Mouse (Mus musculus) ovary, postnatal 36 days (tissue): Measurements from ENCODE around the gene Thsd4.
A peak's percentile ranks its signal among the peaks of the same experiment; 100 is the strongest.

Experiments
- DNase-seq: peaks from one replicate; pipeline ENCODE4 v3.0.0; 2022; ENCODE audit warnings: low spot score, mixed read lengths

Gene Thsd4

GRCm38 (mm10) chr9:60067241-60067640 lies 454.6 kb downstream of the Thsd4 start:
- no peak for DNase-seq

- no peak for DNase-seq
Measured at GRCm38 (mm10) chr9:60065184-60065583, 456.7 kb downstream of the Thsd4 start.

- no peak for DNase-seq
Measured at GRCm38 (mm10) chr9:60063191-60063720, 458.6 kb downstream of the Thsd4 start.

DNA sequence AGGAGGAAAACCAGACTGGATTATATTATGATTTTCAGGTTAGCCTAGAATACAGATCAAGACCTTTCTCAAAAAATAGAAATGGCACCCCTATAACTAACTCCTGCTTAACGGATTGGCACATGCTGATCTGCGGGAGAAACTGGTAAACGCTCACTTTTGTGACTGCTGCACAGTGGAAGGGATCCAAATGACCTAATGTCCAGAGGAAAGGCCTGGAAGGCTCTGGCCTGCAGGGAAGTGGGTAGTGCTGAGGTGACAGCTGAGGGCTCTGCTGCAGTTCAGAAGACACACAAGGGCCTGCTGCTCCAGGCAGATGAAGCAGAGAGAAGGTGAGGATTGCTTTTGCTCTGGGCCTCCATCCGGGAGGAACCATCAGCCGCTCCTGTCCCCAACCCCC lies 465.7 kb downstream of the Thsd4 start:
- no peak for DNase-seq

GRCm38 (mm10) chr9:60054951-60055350 lies 466.9 kb downstream of the Thsd4 start:
- no peak for DNase-seq

DNA sequence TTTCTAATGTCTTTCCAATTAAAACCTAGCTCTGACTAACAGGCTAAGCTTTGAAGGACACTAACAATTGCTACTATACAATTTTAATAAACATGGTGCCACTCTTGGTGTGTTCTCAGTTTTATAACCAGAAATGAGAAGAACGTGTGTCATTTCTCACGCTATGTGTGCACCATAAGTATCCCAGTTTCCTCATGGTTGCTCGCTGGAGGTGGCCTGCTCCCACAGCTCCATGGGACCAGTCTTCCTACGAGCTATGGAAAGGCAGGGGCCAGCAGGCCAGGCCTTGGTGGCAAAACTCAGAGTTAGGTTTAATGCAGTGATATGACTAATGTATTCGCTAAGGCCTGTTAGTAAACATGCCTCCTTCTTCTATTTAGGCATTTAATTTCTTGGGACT lies 468.7 kb downstream of the Thsd4 start:
- no peak for DNase-seq

- no peak for DNase-seq
Measured at GRCm38 (mm10) chr9:60052415-60052814, 469.4 kb downstream of the Thsd4 start.

- no peak for DNase-seq
Measured at GRCm38 (mm10) chr9:60043175-60043574, 478.7 kb downstream of the Thsd4 start.

DNA sequence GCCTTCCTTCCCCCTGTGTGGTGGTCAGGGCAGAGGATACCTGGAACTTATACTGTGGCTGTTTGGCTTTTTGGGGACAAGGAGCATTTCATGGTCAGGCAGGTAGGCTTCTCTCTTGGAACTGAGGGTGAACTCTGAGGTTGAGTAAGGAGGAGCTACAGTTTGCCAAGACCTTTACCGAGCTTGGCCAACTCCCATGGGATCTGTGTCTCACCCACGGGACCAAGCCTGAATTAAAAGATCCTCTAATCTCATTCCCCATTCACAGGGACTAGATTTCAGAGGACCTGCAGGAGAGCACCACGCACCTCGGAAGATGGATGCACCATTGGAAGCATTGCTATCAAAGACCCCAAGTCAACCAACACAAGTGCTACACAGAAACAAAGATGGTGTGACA lies 487.0 kb downstream of the Thsd4 start:
- no peak for DNase-seq

DNA sequence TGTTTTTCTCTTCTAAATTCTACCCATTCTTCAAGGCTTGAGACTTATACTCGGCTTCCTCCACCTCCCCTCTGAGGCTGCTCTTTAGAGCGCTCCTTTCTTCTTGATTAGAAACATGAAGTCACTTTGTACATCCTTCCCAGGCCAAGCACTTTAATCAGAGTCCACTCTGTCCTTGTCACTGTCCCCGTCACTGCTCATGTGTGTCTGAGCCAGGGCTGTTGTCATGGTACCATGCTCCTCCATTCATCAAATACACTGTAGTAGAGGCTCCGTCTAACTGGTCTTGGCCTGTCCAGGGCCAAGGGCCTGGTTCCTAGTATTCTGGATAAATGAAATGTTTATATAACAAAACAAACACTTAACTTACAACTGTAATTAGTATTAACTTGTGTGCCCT lies 494.6 kb downstream of the Thsd4 start:
- no peak for DNase-seq

DNA sequence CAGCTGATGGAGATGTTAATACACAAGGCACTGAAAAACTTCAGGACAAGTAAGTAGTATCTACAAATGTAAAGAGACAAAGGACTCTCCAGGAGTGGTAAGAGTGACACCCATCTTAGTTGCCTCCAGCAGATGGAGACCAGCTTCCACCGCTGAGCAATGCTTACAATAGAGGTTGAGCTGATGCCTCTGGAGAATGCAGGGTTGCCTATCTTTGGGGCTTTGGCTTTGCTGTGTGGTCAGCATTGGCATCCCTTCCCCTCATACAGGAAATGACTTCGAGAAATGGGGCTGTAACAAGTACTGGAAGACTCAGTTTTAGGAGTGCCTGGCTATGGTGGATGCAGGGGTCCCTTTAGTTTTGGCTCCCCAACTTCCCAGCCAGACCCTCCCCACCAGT lies 495.1 kb downstream of the Thsd4 start:
- no peak for DNase-seq

DNA sequence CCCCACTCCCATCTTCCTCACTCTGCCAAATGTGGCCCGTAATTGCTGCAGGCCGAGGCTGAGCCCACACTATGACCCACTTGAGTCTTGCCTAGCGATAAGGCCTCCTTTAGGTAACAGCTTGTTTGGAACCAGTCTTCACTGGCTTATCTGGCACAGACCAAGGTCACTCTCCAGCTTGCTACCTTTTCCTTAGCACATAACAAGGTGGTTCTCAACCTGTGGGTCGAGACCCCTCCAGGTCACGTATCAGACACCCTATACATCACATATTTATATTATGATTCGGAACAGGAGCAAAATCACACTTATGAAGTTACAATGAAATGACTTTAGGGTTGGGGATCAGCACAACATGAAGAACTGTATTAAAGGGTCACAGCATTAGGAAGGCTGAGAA lies 495.9 kb downstream of the Thsd4 start:
- DNase-seq = no peak

GRCm38 (mm10) chr9:60024971-60025370 lies 496.9 kb downstream of the Thsd4 start:
- DNase-seq = no peak

- no peak for DNase-seq
Measured at GRCm38 (mm10) chr9:60024545-60024944, 497.3 kb downstream of the Thsd4 start.

- DNase-seq = no peak
Measured at GRCm38 (mm10) chr9:60022331-60022730, 499.5 kb downstream of the Thsd4 start.

DNA sequence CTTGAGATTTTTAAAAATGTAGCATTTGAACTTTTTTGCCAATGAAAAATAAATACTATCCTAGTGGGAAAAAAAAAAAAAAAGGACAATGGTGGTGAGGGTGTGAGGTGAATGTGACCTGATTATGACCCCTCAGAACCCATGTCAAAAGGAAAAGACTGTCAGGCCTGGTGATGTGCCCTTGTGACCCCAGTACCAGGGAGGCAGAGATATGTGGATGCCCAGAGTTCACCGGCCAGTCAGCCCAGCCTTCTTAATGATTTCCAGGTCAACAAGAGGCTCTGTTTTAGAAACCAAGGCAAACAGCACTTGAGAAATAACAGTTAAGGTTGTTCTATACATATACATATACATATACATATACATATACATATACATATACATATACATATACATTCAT lies 501.4 kb downstream of the Thsd4 start:
- no peak for DNase-seq

GRCm38 (mm10) chr9:60010285-60010684 lies 511.6 kb downstream of the Thsd4 start:
- DNase-seq = no peak

GRCm38 (mm10) chr9:60008936-60009335 lies 512.9 kb downstream of the Thsd4 start:
- DNase-seq = no peak

- DNase-seq = no peak
Measured at GRCm38 (mm10) chr9:60002323-60002722, 519.5 kb downstream of the Thsd4 start.

GRCm38 (mm10) chr9:60001444-60001843 lies 520.4 kb downstream of the Thsd4 start:
- no peak for DNase-seq

DNA sequence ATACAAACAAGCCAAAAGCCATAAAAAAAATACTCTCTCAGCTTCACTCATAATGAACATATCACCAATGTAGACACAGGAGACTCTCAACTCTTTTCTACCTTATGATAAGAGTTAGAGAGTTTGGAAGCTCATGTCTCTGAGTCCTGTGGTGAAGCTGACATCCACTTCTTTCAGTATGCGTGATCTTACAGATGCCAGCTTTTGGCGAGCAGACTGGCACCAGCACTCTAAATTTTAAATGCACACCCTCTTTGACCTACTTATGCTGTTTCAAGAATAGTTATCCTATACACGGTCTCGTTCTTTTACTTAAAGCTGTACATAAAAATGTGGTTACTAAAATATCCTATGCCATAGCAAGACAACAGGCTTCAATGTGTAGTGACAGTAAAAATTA lies 524.1 kb downstream of the Thsd4 start:
- DNase-seq = no peak

DNA sequence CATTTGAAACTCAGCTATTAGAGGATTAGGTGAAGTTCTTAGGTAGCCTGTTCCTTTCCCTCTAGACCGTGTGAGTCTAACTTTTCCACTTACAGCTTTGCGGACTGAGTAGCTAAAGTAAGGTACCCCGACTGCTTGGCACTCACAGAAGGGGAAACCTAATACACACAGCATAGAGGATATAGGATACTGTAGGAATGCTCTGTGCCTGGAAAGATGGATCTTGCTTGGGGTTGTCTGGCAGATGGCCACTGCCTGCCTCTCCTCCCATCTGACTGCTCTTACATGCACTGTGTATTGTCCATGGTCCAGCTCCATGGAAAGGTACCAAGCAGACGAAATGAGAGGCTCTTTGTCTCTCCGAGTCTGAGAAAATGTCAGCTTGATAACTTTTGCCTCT lies 530.4 kb downstream of the Thsd4 start:
- DNase-seq = no peak

- peak; percentile 32 for DNase-seq
Measured at GRCm38 (mm10) chr9:59989864-59990263, 532.0 kb downstream of the Thsd4 start.

GRCm38 (mm10) chr9:59985900-59986572 lies 535.8 kb downstream of the Thsd4 start:
- DNase-seq = no peak
